Mouse (Mus musculus) hindbrain, embryonic 12.5 days (tissue): ENCODE measurements around the gene Srsf5. TPM values are rescaled to one million over a fixed set of nuclear protein-coding genes. Genes with fewer than 3 reads are reported as not detected.

Experiments used
- ATAC-seq: fragments of 200-750 bp; cut with Nextera tagmentation; 2 replicates; pipeline ENCODE4 v1.8.0; 2017; ENCODE audit warnings: moderate TSS enrichment; ENCODE audit not compliant: low FRiP score
- H3K27ac ChIP-seq: fragments of 300-500 bp; sonication (generic); 2 replicates; pipeline ENCODE4 v1.5.1; 2016; ENCODE audit warnings: mild to moderate bottlenecking
- H3K27me3 ChIP-seq: fragments of 300-500 bp; sonication (generic); 2 replicates; pipeline ENCODE4 v1.6.1; 2016; ENCODE audit warnings: mild to moderate bottlenecking
- H3K36me3 ChIP-seq: fragments of 300-500 bp; sonication (generic); 2 replicates; pipeline ENCODE4 v1.6.1; 2016; ENCODE audit warnings: mild to moderate bottlenecking
- H3K4me1 ChIP-seq: fragments of 300-500 bp; sonication (generic); 2 replicates; pipeline ENCODE4 v1.6.1; 2016
- H3K4me2 ChIP-seq: fragments of 300-500 bp; sonication (generic); replicated peaks from 2 replicates; pipeline ENCODE4 v1.6.1; 2016; ENCODE audit warnings: mild to moderate bottlenecking
- H3K4me3 ChIP-seq: fragments of 300-500 bp; sonication (generic); 2 replicates; pipeline ENCODE4 v1.5.1; 2016; ENCODE audit warnings: mild to moderate bottlenecking
- H3K9ac ChIP-seq: fragments of 300-500 bp; sonication (generic); 2 replicates; pipeline ENCODE4 v1.6.1; 2016; ENCODE audit warnings: mild to moderate bottlenecking, moderate library complexity
- H3K9me3 ChIP-seq: fragments of 300-500 bp; sonication (generic); replicated peaks from 2 replicates; pipeline ENCODE4 v1.6.1; 2016; ENCODE audit warnings: mild to moderate bottlenecking
- WGBS: fragments of 180-500 bp; shearing (Covaris S2); methylation state at CpG from one replicate; pipeline ENCODE4 v1.1.7; 2016; 5-methylcytosine and 5-hydroxymethylcytosine counted together
- polyA plus RNA-seq: library from polyadenylated mRNA; unstranded; fragments of >200 nt; fragmentation: Nextera tagmentation; extraction: Ambion mirVana; gene quantifications from 2 replicates; pipeline ENCODE4 v1.2.1, GENCODE M21; 2016

The Srsf5 gene
- polyA plus RNA-seq, 1 experiment from 2014 or later = 587 TPM

GRCm38 (mm10) chr12:80951640-80952219 lies 6.4 kb downstream of the Srsf5 start:
- no peak overlapping the region for H3K27ac ChIP-seq
- peaks cover 9% of the 10 kb centered on the region for H3K4me1 ChIP-seq
- no peaks in the 10 kb centered on the region for H3K27me3 ChIP-seq
- H3K9ac ChIP-seq = no peak overlapping the region
- H3K9me3 ChIP-seq = no peaks in the 10 kb centered on the region
- no peak overlapping the region for H3K4me2 ChIP-seq
- peaks cover 79% of the 10 kb centered on the region for H3K36me3 ChIP-seq
- WGBS = 93% methylated on average over 3 of the region's 3 CpGs
- no peak overlapping the region for H3K4me3 ChIP-seq
- ATAC-seq = no peak

- no peak for ATAC-seq
- H3K27ac ChIP-seq = no peak overlapping the region
- no peak overlapping the region for H3K9ac ChIP-seq
- peaks cover 79% of the 10 kb centered on the region for H3K36me3 ChIP-seq
- H3K4me3 ChIP-seq = no peak overlapping the region
- no peak overlapping the region for H3K4me2 ChIP-seq
- H3K27me3 ChIP-seq = no peaks in the 10 kb centered on the region
- WGBS = 95% methylated on average over 1 of the region's 1 CpGs
- peaks cover 5% of the 10 kb centered on the region; the same call in 1 of the 2 replicates for H3K4me1 ChIP-seq
- H3K9me3 ChIP-seq = no peaks in the 10 kb centered on the region
Observed at GRCm38 (mm10) chr12:80952526-80952925, 7.2 kb downstream of the Srsf5 start.

GRCm38 (mm10) chr12:80956039-80956438 lies 10.7 kb downstream of the Srsf5 start:
- Histone ChIP-seq H3K36me3 (peaks cover 80% of the 10 kb centered on the region), H3K4me3 (no peak overlapping the region), H3K27ac (no peak overlapping the region), H3K9ac (no peak overlapping the region), H3K27me3 (no peaks in the 10 kb centered on the region), H3K4me2 (no peak overlapping the region), H3K4me1 (peaks cover 5% of the 10 kb centered on the region; the same call in 1 of the 2 replicates), H3K9me3 (no peaks in the 10 kb centered on the region)
- WGBS = 89% methylated on average over 3 of the region's 3 CpGs
- no peak for ATAC-seq

GRCm38 (mm10) chr12:80957961-80958360 lies 12.7 kb downstream of the Srsf5 start:
- H3K27me3 ChIP-seq = no peaks in the 10 kb centered on the region
- H3K9me3 ChIP-seq = no peaks in the 10 kb centered on the region
- no peak overlapping the region for H3K4me2 ChIP-seq
- no peak overlapping the region for H3K27ac ChIP-seq
- H3K9ac ChIP-seq = no peak overlapping the region
- no peak overlapping the region for H3K4me3 ChIP-seq
- ATAC-seq = no peak
- WGBS = 90% methylated on average over 4 of the region's 4 CpGs
- peaks cover 64% of the 10 kb centered on the region for H3K36me3 ChIP-seq
- peaks cover 3% of the 10 kb centered on the region; the same call in 1 of the 2 replicates for H3K4me1 ChIP-seq

- H3K9ac ChIP-seq = no peak overlapping the region
- H3K27ac ChIP-seq = no peak overlapping the region
- no peak for ATAC-seq
- 81% methylated on average over 4 of the region's 4 CpGs for WGBS
- no peak overlapping the region for H3K4me3 ChIP-seq
- H3K9me3 ChIP-seq = no peaks in the 10 kb centered on the region
- H3K27me3 ChIP-seq = no peaks in the 10 kb centered on the region
- H3K4me1 ChIP-seq = no peaks in the 10 kb centered on the region
- peaks cover 24% of the 10 kb centered on the region for H3K36me3 ChIP-seq
- no peak overlapping the region for H3K4me2 ChIP-seq
Observed at GRCm38 (mm10) chr12:80962566-80962965, 17.3 kb downstream of the Srsf5 start.

GRCm38 (mm10) chr12:80966059-80966838 lies 20.9 kb downstream of the Srsf5 start:
- WGBS = 78% methylated on average over 11 of the region's 11 CpGs
- Histone ChIP-seq H3K36me3 (no peaks in the 10 kb centered on the region), H3K27ac (no peak overlapping the region), H3K4me1 (no peaks in the 10 kb centered on the region), H3K9me3 (no peaks in the 10 kb centered on the region), H3K9ac (no peak overlapping the region), H3K4me3 (no peak overlapping the region), H3K4me2 (no peak overlapping the region), H3K27me3 (no peaks in the 10 kb centered on the region)
- ATAC-seq = no peak

- 89% methylated on average over 9 of the region's 9 CpGs for WGBS
- Histone ChIP-seq H3K27ac (no peak overlapping the region), H3K27me3 (no peaks in the 10 kb centered on the region), H3K4me2 (no peak overlapping the region), H3K9ac (no peak overlapping the region), H3K36me3 (no peaks in the 10 kb centered on the region), H3K9me3 (no peaks in the 10 kb centered on the region), H3K4me3 (no peak overlapping the region), H3K4me1 (no peaks in the 10 kb centered on the region)
- no peak for ATAC-seq
Observed at GRCm38 (mm10) chr12:80967918-80968317, 22.6 kb downstream of the Srsf5 start.

GRCm38 (mm10) chr12:80968605-80969004 lies 23.3 kb downstream of the Srsf5 start, which contains the start of gene Slc10a1:
Gene Slc10a1, minus strand, starts transcription at chr12:80968705.
- WGBS = 95% methylated on average over 5 of the region's 5 CpGs
- Histone ChIP-seq H3K4me3 (no peak within 1 kb of the TSS), H3K4me2 (no peak within 1 kb of the TSS), H3K9ac (no peak within 1 kb of the TSS), H3K27me3 (no peaks in the 10 kb centered on the region), H3K9me3 (no peaks in the 10 kb centered on the region), H3K27ac (no peak within 1 kb of the TSS), H3K4me1 (no peaks in the 10 kb centered on the region), H3K36me3 (no peaks in the 10 kb centered on the region)
- ATAC-seq = no peak

- WGBS = 65% methylated on average over 8 of the region's 8 CpGs
- no peaks in the 10 kb centered on the region for H3K36me3 ChIP-seq
- H3K4me2 ChIP-seq = no peak overlapping the region
- no peak for ATAC-seq
- H3K27me3 ChIP-seq = no peaks in the 10 kb centered on the region
- H3K4me1 ChIP-seq = no peaks in the 10 kb centered on the region
- H3K9me3 ChIP-seq = no peaks in the 10 kb centered on the region
- H3K4me3 ChIP-seq = no peak overlapping the region
- H3K9ac ChIP-seq = no peak overlapping the region
- no peak overlapping the region for H3K27ac ChIP-seq
Observed at GRCm38 (mm10) chr12:80970181-80970705, 24.9 kb downstream of the Srsf5 start.

GRCm38 (mm10) chr12:80971756-80972155 lies 26.5 kb downstream of the Srsf5 start:
- ATAC-seq = no peak
- Histone ChIP-seq H3K4me1 (no peaks in the 10 kb centered on the region), H3K27ac (no peak overlapping the region), H3K27me3 (no peaks in the 10 kb centered on the region), H3K9me3 (no peaks in the 10 kb centered on the region), H3K4me2 (no peak overlapping the region), H3K4me3 (no peak overlapping the region), H3K9ac (no peak overlapping the region), H3K36me3 (no peaks in the 10 kb centered on the region)
- WGBS = 35% methylated on average over 3 of the region's 3 CpGs

GRCm38 (mm10) chr12:80975939-80976671 lies 30.8 kb downstream of the Srsf5 start:
- no peak overlapping the region for H3K27ac ChIP-seq
- no peak for ATAC-seq
- H3K9me3 ChIP-seq = no peaks in the 10 kb centered on the region
- no peak overlapping the region for H3K4me2 ChIP-seq
- no peaks in the 10 kb centered on the region for H3K4me1 ChIP-seq
- no peak overlapping the region for H3K4me3 ChIP-seq
- H3K36me3 ChIP-seq = no peaks in the 10 kb centered on the region
- H3K9ac ChIP-seq = no peak overlapping the region
- WGBS = 88% methylated on average over 11 of the region's 11 CpGs
- H3K27me3 ChIP-seq = no peaks in the 10 kb centered on the region

GRCm38 (mm10) chr12:80982326-80982725 lies 37.0 kb downstream of the Srsf5 start:
- Histone ChIP-seq H3K36me3 (no peaks in the 10 kb centered on the region), H3K9ac (no peak overlapping the region), H3K4me3 (no peak overlapping the region), H3K27me3 (no peaks in the 10 kb centered on the region), H3K4me1 (no peaks in the 10 kb centered on the region), H3K27ac (no peak overlapping the region), H3K4me2 (no peak overlapping the region), H3K9me3 (no peaks in the 10 kb centered on the region)
- no peak for ATAC-seq
- WGBS = 1% methylated on average over 7 of the region's 7 CpGs
